Mouse (Mus musculus): ENCODE data around the gene Rps24. TPM values are rescaled to one million over a fixed set of nuclear protein-coding genes. Genes with fewer than 3 reads are reported as not detected.
"Not testable (repeated sequence)": the region's sequence is repeated elsewhere in the genome, so short reads cannot be mapped to it uniquely, and the experiment has no call there.

The Rps24 gene
- polyA plus RNA-seq (2012; rRNA removed): 2,169 and 2,228 TPM in 2 replicates

- peak; percentile 99 for DNase-seq (ENCODE audit: low read depth)
- peak; percentile 89 for TF ChIP-seq CTCF (IDR thresholded peaks at IDR 0.05; ENCODE audit: borderline replicate concordance, extremely low read depth, insufficient read depth, insufficient read length)
- no peak for TF ChIP-seq POLR2A (IDR thresholded peaks at IDR 0.05; ENCODE audit: borderline replicate concordance, extremely low read depth, insufficient read depth, insufficient read length, poor library complexity, severe bottlenecking)
Observed at GRCm38 (mm10) chr14:24486773-24487227, at the start of gene Rps24, which contains the start of gene Polr3a. TSS of gene Rps24 (plus strand) at chr14:24487125. TSS of gene Polr3a (minus strand) at chr14:24487058.

- not testable (repeated sequence) for DNase-seq (ENCODE audit: low read depth)
Observed at GRCm38 (mm10) chr14:24443529-24443928, 43.4 kb upstream of the Rps24 start.

GRCm38 (mm10) chr14:24458191-24458590 lies 28.7 kb upstream of the Rps24 start:
- no peak for TF ChIP-seq POLR2A (IDR thresholded peaks at IDR 0.05; ENCODE audit: borderline replicate concordance, extremely low read depth, insufficient read depth, insufficient read length, poor library complexity, severe bottlenecking)
- TF ChIP-seq CTCF (IDR thresholded peaks at IDR 0.05; ENCODE audit: borderline replicate concordance, extremely low read depth, insufficient read depth, insufficient read length): no peak
- DNase-seq (ENCODE audit: low read depth): no peak

GRCm38 (mm10) chr14:24468806-24469205 lies 18.1 kb upstream of the Rps24 start:
- TF ChIP-seq POLR2A (IDR thresholded peaks at IDR 0.05; ENCODE audit: borderline replicate concordance, extremely low read depth, insufficient read depth, insufficient read length, poor library complexity, severe bottlenecking) (no peak), CTCF (IDR thresholded peaks at IDR 0.05; ENCODE audit: borderline replicate concordance, extremely low read depth, insufficient read depth, insufficient read length) (no peak)
- DNase-seq (ENCODE audit: low read depth): no peak

GRCm38 (mm10) chr14:24486241-24486767 lies 621 bp upstream of the Rps24 start:
- DNase-seq (ENCODE audit: low read depth): no peak
- TF ChIP-seq CTCF (IDR thresholded peaks at IDR 0.05; ENCODE audit: borderline replicate concordance, extremely low read depth, insufficient read depth, insufficient read length) (no peak), POLR2A (IDR thresholded peaks at IDR 0.05; ENCODE audit: borderline replicate concordance, extremely low read depth, insufficient read depth, insufficient read length, poor library complexity, severe bottlenecking) (no peak)

- DNase-seq (ENCODE audit: low read depth): not testable (repeated sequence)
Observed at GRCm38 (mm10) chr14:24489772-24490171, 2.8 kb downstream of the Rps24 start.

- TF ChIP-seq CTCF (IDR thresholded peaks at IDR 0.05; ENCODE audit: borderline replicate concordance, extremely low read depth, insufficient read depth, insufficient read length) (no peak), POLR2A (IDR thresholded peaks at IDR 0.05; ENCODE audit: borderline replicate concordance, extremely low read depth, insufficient read depth, insufficient read length, poor library complexity, severe bottlenecking) (peak; percentile 76; the same call in 1 of the 2 replicates)
- DNase-seq (ENCODE audit: low read depth): peak; percentile 98
Observed at GRCm38 (mm10) chr14:24490468-24491265, 3.7 kb downstream of the Rps24 start.

- TF ChIP-seq POLR2A (IDR thresholded peaks at IDR 0.05; ENCODE audit: borderline replicate concordance, extremely low read depth, insufficient read depth, insufficient read length, poor library complexity, severe bottlenecking) (no peak), CTCF (IDR thresholded peaks at IDR 0.05; ENCODE audit: borderline replicate concordance, extremely low read depth, insufficient read depth, insufficient read length) (no peak)
- no peak for DNase-seq (ENCODE audit: low read depth)
Observed at GRCm38 (mm10) chr14:24491266-24491981, 4.5 kb downstream of the Rps24 start.

GRCm38 (mm10) chr14:24493256-24493655 lies 6.3 kb downstream of the Rps24 start:
- TF ChIP-seq CTCF (IDR thresholded peaks at IDR 0.05; ENCODE audit: borderline replicate concordance, extremely low read depth, insufficient read depth, insufficient read length) (no peak), POLR2A (IDR thresholded peaks at IDR 0.05; ENCODE audit: borderline replicate concordance, extremely low read depth, insufficient read depth, insufficient read length, poor library complexity, severe bottlenecking) (no peak)
- DNase-seq (ENCODE audit: low read depth): no peak

- no peak for TF ChIP-seq CTCF (IDR thresholded peaks at IDR 0.05; ENCODE audit: borderline replicate concordance, extremely low read depth, insufficient read depth, insufficient read length)
- TF ChIP-seq POLR2A (IDR thresholded peaks at IDR 0.05; ENCODE audit: borderline replicate concordance, extremely low read depth, insufficient read depth, insufficient read length, poor library complexity, severe bottlenecking): no peak
- no peak for DNase-seq (ENCODE audit: low read depth)
Observed at GRCm38 (mm10) chr14:24496507-24496906, 9.6 kb downstream of the Rps24 start.

- DNase-seq (ENCODE audit: low read depth): no peak
- TF ChIP-seq CTCF (IDR thresholded peaks at IDR 0.05; ENCODE audit: borderline replicate concordance, extremely low read depth, insufficient read depth, insufficient read length) (no peak), POLR2A (IDR thresholded peaks at IDR 0.05; ENCODE audit: borderline replicate concordance, extremely low read depth, insufficient read depth, insufficient read length, poor library complexity, severe bottlenecking) (no peak)
Observed at GRCm38 (mm10) chr14:24497443-24497842, 10.5 kb downstream of the Rps24 start.
